Mouse (Mus musculus) lung, postnatal 0 days (tissue): ENCODE results near the gene Gm1673. TPM values are rescaled to one million over a fixed set of nuclear protein-coding genes. Genes with fewer than 3 reads are reported as not detected.
A peak's percentile ranks its signal among the peaks of the same experiment; 100 is the strongest.

ENCODE experiments used
- ATAC-seq: fragments of 200-750 bp; cut with Nextera tagmentation; 2 replicates; pipeline ENCODE4 v1.8.0; 2017; ENCODE audit warnings: moderate library complexity
- DNase-seq: peaks from one replicate; pipeline ENCODE4 v3.0.0-alpha.2; 2016; ENCODE audit warnings: low spot score
- H3K27ac ChIP-seq: fragments of 300-500 bp; sonication (generic); 2 replicates; pipeline ENCODE4 v1.5.1; 2014; ENCODE audit warnings: antibody characterized with exemption, mild to moderate bottlenecking, low read length, mixed read lengths
- H3K27me3 ChIP-seq: fragments of 300-500 bp; sonication (generic); replicated peaks from 2 replicates; pipeline ENCODE4 v1.6.1; 2014; ENCODE audit warnings: low read length, mixed read lengths; ENCODE audit not compliant: insufficient read depth
- H3K36me3 ChIP-seq: fragments of 300-500 bp; sonication (generic); 2 replicates; pipeline ENCODE4 v1.6.1; 2014; ENCODE audit warnings: low read length, mixed read lengths; ENCODE audit not compliant: insufficient read depth
- H3K4me1 ChIP-seq: fragments of 300-500 bp; sonication (generic); 2 replicates; pipeline ENCODE4 v1.6.1; 2014; ENCODE audit warnings: antibody characterized with exemption, low read depth, low read length, mixed read lengths; ENCODE audit not compliant: insufficient read depth
- H3K4me2 ChIP-seq: fragments of 300-500 bp; sonication (generic); replicated peaks from 2 replicates; pipeline ENCODE4 v1.6.1; 2014; ENCODE audit warnings: low read depth, mild to moderate bottlenecking, low read length, moderate library complexity, mixed read lengths
- H3K4me3 ChIP-seq: fragments of 300-500 bp; sonication (generic); 2 replicates; pipeline ENCODE4 v1.5.1; 2014; ENCODE audit warnings: low read depth, low read length
- H3K9ac ChIP-seq: fragments of 300-500 bp; sonication (generic); replicated peaks from 2 replicates; pipeline ENCODE4 v1.6.1; 2014; ENCODE audit warnings: low read depth, mild to moderate bottlenecking
- H3K9me3 ChIP-seq: fragments of 300-500 bp; sonication (generic); 2 replicates; pipeline ENCODE4 v1.6.1; 2016; ENCODE audit warnings: low read length, mixed read lengths
- CTCF ChIP-seq: IDR thresholded peaks from 2 replicates; pipeline ENCODE4 v1.5.1; 2016; ENCODE audit warnings: antibody characterized with exemption, mild to moderate bottlenecking
- EP300 ChIP-seq: IDR thresholded peaks from 2 replicates; pipeline ENCODE4 v1.6.1; 2016; ENCODE audit warnings: antibody characterized with exemption, mild to moderate bottlenecking, control low read depth
- WGBS: fragments of 180-500 bp; shearing (Covaris S2); extraction: QIAGEN DNeasy Blood & Tissue Kit; methylation state at CpG from one replicate; pipeline ENCODE4 v1.1.7; 2014; 5-methylcytosine and 5-hydroxymethylcytosine counted together
- polyA plus RNA-seq: library from polyadenylated mRNA; unstranded; fragments of >200 nt; fragmentation: Nextera tagmentation; extraction: Ambion mirVana; gene quantifications from 2 replicates; pipeline ENCODE4 v1.2.1, GENCODE M21; 2015

Gene Gm1673
- polyA plus RNA-seq, 1 experiment from 2014 or later: 26.9 TPM

- H3K4me1 ChIP-seq: no peaks in the 10 kb centered on the region
- ATAC-seq (no peak), DNase-seq (no peak)
- no peak overlapping the region for H3K9ac ChIP-seq
- H3K27me3 ChIP-seq: no peaks in the 10 kb centered on the region
- no peak overlapping the region for H3K4me3 ChIP-seq
- H3K27ac ChIP-seq: no peak overlapping the region
- TF ChIP-seq CTCF (no peak), EP300 (no peak)
- no peaks in the 10 kb centered on the region for H3K36me3 ChIP-seq
- H3K9me3 ChIP-seq: no peaks in the 10 kb centered on the region
- WGBS: 73% methylated on average over 4 of the region's 4 CpGs
- no peak overlapping the region for H3K4me2 ChIP-seq
Measured at GRCm38 (mm10) chr5:34007392-34007941, 24.2 kb downstream of the Gm1673 start.

DNA sequence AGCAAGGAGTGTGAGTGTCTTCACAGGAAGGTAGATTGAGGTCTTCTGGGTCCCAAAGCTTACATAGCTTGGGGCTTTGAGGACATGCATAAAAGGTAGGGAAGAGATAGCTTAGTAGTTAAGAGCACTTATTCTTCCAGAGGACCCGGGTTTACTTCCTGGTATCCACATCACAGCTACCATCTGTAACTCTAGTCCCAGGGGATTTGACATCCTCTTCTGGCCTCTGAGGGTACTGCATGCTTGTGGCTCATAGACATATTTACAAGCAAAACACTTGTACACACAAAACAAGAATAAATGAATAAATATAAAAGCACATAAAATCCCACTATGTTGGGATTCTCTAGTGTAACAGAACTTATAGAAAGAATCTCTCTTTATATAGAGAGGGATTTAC is 31.4 kb downstream of the Gm1673 start:
- no peaks in the 10 kb centered on the region for H3K9me3 ChIP-seq
- no peak for TF ChIP-seq EP300
- peak; percentile 39 for TF ChIP-seq CTCF
- H3K27ac ChIP-seq: no peak overlapping the region
- 52% methylated on average over 1 of the region's 1 CpGs for WGBS
- H3K4me1 ChIP-seq: no peaks in the 10 kb centered on the region
- DNase-seq (no peak), ATAC-seq (no peak)
- no peak overlapping the region for H3K9ac ChIP-seq
- no peaks in the 10 kb centered on the region for H3K36me3 ChIP-seq
- no peak overlapping the region for H3K4me3 ChIP-seq
- H3K4me2 ChIP-seq: no peak overlapping the region
- H3K27me3 ChIP-seq: no peaks in the 10 kb centered on the region

DNA sequence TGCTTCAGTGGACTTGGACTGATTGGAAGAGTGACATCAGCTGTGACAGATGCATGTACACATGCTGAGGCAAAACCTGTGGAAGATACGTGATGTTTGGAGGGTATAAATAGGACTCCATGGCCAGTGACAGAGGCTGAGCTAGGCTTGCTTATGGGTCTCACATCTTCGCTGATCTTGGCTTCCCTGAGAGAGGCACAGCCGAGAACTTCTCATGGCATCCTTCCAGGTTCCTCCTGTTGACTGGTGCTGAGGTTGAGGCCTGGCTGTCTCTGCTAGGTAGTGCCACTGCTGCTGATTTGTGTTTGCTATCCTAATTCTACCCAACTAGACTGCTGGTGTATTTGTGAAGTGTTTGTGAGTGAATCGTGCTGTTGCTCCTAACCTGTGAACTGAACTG is 35.7 kb downstream of the Gm1673 start:
- H3K4me3 ChIP-seq: no peak overlapping the region
- H3K4me2 ChIP-seq: no peak overlapping the region
- H3K4me1 ChIP-seq: no peaks in the 10 kb centered on the region
- no peak for ATAC-seq
- TF ChIP-seq EP300 (no peak), CTCF (no peak)
- no peaks in the 10 kb centered on the region for H3K9me3 ChIP-seq
- H3K9ac ChIP-seq: no peak overlapping the region
- no peaks in the 10 kb centered on the region for H3K36me3 ChIP-seq
- H3K27ac ChIP-seq: no peak overlapping the region
- WGBS: 67% methylated on average over 4 of the region's 4 CpGs
- no peak for DNase-seq
- no peaks in the 10 kb centered on the region for H3K27me3 ChIP-seq

DNA sequence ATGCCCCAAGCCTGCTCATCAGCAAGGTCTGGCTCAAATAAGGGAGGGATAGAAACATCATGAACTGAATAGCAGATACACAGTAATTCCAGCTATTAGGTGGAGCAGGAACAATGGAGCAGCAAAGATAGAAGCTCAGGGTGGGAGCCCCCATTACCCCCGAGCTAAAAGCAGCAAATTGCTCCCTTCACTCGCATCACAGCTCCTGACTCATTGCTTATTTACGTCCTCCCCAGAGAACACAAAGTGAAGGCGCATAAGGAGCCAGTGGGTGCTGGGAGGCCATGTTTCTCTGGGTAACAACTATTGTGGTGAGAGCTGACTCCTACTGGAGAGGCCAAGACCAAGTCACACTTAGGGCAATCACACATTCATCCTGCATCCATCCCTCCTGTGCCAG is 46.9 kb downstream of the Gm1673 start:
- ATAC-seq: no peak
- Histone ChIP-seq H3K4me2 (no peak overlapping the region), H3K27me3 (no peaks in the 10 kb centered on the region), H3K9ac (no peak overlapping the region), H3K27ac (no peak overlapping the region), H3K4me3 (no peak overlapping the region), H3K4me1 (no peaks in the 10 kb centered on the region), H3K36me3 (no peaks in the 10 kb centered on the region), H3K9me3 (no peaks in the 10 kb centered on the region)
- no peak for DNase-seq
- TF ChIP-seq EP300 (no peak), CTCF (no peak)
- WGBS: 66% methylated on average over 4 of the region's 4 CpGs

DNA sequence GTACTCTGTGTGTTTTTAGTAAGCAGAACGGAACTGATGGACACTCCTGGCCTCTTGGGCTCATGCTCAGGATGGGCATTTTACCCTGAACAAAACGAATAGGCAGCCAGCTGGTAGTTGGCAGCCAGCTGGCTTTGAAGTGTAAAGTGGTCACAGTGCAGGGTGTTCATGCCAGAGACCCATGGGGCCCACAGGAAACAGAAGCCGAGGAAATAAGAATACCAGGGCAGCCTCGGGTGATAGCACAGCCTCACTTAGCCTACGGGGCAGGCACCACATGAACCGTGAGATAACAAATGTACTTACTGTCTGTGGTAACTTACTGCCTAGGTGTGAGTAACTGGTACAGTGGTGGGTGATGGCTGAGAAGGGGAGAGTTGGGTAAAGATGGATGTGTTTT is 47.8 kb downstream of the Gm1673 start:
- 58% methylated on average over 6 of the region's 6 CpGs for WGBS
- ATAC-seq (no peak), DNase-seq (no peak)
- no peak overlapping the region for H3K4me2 ChIP-seq
- H3K4me1 ChIP-seq: no peaks in the 10 kb centered on the region
- no peak overlapping the region for H3K9ac ChIP-seq
- TF ChIP-seq CTCF (no peak), EP300 (no peak)
- no peak overlapping the region for H3K4me3 ChIP-seq
- H3K27ac ChIP-seq: no peak overlapping the region
- H3K36me3 ChIP-seq: no peaks in the 10 kb centered on the region
- H3K27me3 ChIP-seq: no peaks in the 10 kb centered on the region
- no peaks in the 10 kb centered on the region for H3K9me3 ChIP-seq

DNA sequence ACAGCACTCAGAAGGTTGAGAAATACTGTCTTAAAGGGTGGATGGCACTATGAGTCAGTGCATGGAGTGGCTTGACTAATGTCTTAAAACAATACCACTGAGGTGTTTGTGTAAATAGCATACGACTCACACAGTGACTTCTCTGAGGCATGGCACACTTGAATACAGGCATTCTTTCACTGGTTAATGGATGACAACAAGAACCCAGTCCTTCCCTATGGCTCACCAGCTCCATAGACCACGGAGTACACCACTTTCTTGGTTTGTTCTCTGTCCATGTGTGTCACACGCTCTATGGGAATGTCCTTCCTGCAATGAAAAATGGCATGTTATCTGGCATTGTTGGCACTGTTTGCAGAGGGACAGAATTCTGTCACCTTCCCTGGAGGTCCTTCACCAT is 49.3 kb downstream of the Gm1673 start:
- Histone ChIP-seq H3K9ac (no peak overlapping the region), H3K9me3 (no peaks in the 10 kb centered on the region), H3K27me3 (no peaks in the 10 kb centered on the region), H3K4me3 (no peak overlapping the region), H3K4me1 (no peaks in the 10 kb centered on the region), H3K4me2 (no peak overlapping the region), H3K27ac (no peak overlapping the region), H3K36me3 (no peaks in the 10 kb centered on the region)
- WGBS: 49% methylated on average over 3 of the region's 3 CpGs
- ATAC-seq: no peak
- DNase-seq: no peak
- TF ChIP-seq CTCF (no peak), EP300 (no peak)

Other genes with a start within 250 kb of the Gm1673 start
- gene Letm1, start 200.6 kb upstream of the Gm1673 start, polyA plus RNA-seq: 39.1 and 40.1 TPM in 2 replicates
- 13.5 and 16.7 TPM in 2 replicates for gene Nsd2, start 162.7 kb upstream of the Gm1673 start, polyA plus RNA-seq
- 21.7 and 22.3 TPM in 2 replicates for gene Nelfa, start 47.0 kb upstream of the Gm1673 start, polyA plus RNA-seq
- gene Nat8l, start 12.6 kb downstream of the Gm1673 start, polyA plus RNA-seq: 0.20 and 0.29 TPM in 2 replicates
- gene Poln, start 186.0 kb downstream of the Gm1673 start, polyA plus RNA-seq: 0.63 and 0.99 TPM in 2 replicates
- 8.2 and 8.6 TPM in 2 replicates for gene Haus3, start 186.1 kb downstream of the Gm1673 start, polyA plus RNA-seq
- gene Mxd4, start 204.3 kb downstream of the Gm1673 start, polyA plus RNA-seq: 65.1 and 68.2 TPM in 2 replicates